Mouse (Mus musculus): ENCODE results near the gene Foxj1.

GRCm38 (mm10) chr11:116326963-116327603 lies 8.1 kb downstream of the Foxj1 start:
- no peak for TF ChIP-seq CTCF (IDR thresholded peaks at IDR 0.05; ENCODE audit: low read depth)
- TF ChIP-seq EP300 (IDR thresholded peaks at IDR 0.05; ENCODE audit: low read depth) = no peak
